Mouse (Mus musculus) forebrain, embryonic 13.5 days (tissue): ENCODE data around the gene Bst2. TPM values are rescaled to one million over a fixed set of nuclear protein-coding genes. Genes with fewer than 3 reads are reported as not detected.

Experiments used
- ATAC-seq: fragments of 200-750 bp; cut with Nextera tagmentation; 2 replicates; pipeline ENCODE4 v1.8.0; 2017
- H3K27ac ChIP-seq: fragments of 300-500 bp; sonication (generic); 2 replicates; pipeline ENCODE4 v1.5.1; 2015; ENCODE audit warnings: inconsistent platforms, mild to moderate bottlenecking, moderate library complexity
- H3K27me3 ChIP-seq: fragments of 300-500 bp; sonication (generic); 2 replicates; pipeline ENCODE4 v1.6.1; 2015; ENCODE audit warnings: mild to moderate bottlenecking, inconsistent platforms
- H3K36me3 ChIP-seq: fragments of 300-500 bp; sonication (generic); 2 replicates; pipeline ENCODE4 v1.6.1; 2015; ENCODE audit warnings: mild to moderate bottlenecking, inconsistent platforms; ENCODE audit not compliant: poor library complexity, severe bottlenecking
- H3K4me1 ChIP-seq: fragments of 300-500 bp; sonication (generic); 2 replicates; pipeline ENCODE4 v1.6.1; 2015; ENCODE audit warnings: inconsistent platforms
- H3K4me2 ChIP-seq: fragments of 300-500 bp; sonication (generic); 2 replicates; pipeline ENCODE4 v1.6.1; 2015; ENCODE audit warnings: inconsistent platforms, mild to moderate bottlenecking, moderate library complexity
- H3K4me3 ChIP-seq: fragments of 300-500 bp; sonication (generic); 2 replicates; pipeline ENCODE4 v1.5.1; 2015; ENCODE audit warnings: mild to moderate bottlenecking, inconsistent platforms
- H3K9ac ChIP-seq: fragments of 300-500 bp; sonication (generic); 2 replicates; pipeline ENCODE4 v1.6.1; 2015; ENCODE audit warnings: mild to moderate bottlenecking, inconsistent platforms
- H3K9me3 ChIP-seq: fragments of 300-500 bp; sonication (generic); replicated peaks from 2 replicates; pipeline ENCODE4 v1.6.1; 2016; ENCODE audit warnings: inconsistent platforms
- WGBS: fragments of 180-500 bp; shearing (Covaris S2); methylation state at CpG from one replicate; pipeline ENCODE4 v1.1.7; 2015; 5-methylcytosine and 5-hydroxymethylcytosine counted together
- polyA plus RNA-seq: library from polyadenylated mRNA; unstranded; fragments of >200 nt; fragmentation: Nextera tagmentation; extraction: Ambion mirVana; gene quantifications from 2 replicates; pipeline ENCODE4 v1.2.1, GENCODE M21; 2015

Bst2 gene
- polyA plus RNA-seq, 1 experiment from 2014 or later = 8.3 TPM

DNA sequence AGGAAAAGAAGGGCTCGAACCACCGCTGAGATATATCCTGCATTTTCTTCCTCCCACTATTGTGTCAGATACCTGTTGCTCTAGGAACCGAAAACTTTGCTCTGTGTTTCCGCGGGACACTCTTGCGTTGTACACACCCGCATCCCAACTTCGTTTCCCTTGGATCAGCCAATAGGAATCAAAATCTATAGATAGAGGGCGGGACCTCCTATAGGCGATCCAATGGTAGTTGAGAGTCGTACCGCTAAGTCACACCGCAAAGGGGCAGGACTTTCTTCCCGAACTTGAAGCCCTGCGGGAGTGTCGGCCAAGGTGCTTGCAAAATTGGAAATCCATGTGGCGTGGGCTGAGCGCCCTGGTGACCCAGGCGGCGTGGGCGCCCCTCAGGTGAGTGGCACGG lies 48.8 kb downstream of the Bst2 start:
- Histone ChIP-seq H3K27ac (peak overlapping the region; percentile 76; the same call in 1 of the 2 replicates), H3K36me3 (peaks cover 41% of the 10 kb centered on the region), H3K9ac (peak overlapping the region; percentile 79), H3K27me3 (no peaks in the 10 kb centered on the region), H3K4me3 (peak overlapping the region; percentile 82), H3K9me3 (no peaks in the 10 kb centered on the region), H3K4me2 (peak overlapping the region; percentile 100), H3K4me1 (peaks cover 50% of the 10 kb centered on the region)
- peak; percentile 91 for ATAC-seq
- WGBS = 1% methylated on average over 22 of the region's 22 CpGs

DNA sequence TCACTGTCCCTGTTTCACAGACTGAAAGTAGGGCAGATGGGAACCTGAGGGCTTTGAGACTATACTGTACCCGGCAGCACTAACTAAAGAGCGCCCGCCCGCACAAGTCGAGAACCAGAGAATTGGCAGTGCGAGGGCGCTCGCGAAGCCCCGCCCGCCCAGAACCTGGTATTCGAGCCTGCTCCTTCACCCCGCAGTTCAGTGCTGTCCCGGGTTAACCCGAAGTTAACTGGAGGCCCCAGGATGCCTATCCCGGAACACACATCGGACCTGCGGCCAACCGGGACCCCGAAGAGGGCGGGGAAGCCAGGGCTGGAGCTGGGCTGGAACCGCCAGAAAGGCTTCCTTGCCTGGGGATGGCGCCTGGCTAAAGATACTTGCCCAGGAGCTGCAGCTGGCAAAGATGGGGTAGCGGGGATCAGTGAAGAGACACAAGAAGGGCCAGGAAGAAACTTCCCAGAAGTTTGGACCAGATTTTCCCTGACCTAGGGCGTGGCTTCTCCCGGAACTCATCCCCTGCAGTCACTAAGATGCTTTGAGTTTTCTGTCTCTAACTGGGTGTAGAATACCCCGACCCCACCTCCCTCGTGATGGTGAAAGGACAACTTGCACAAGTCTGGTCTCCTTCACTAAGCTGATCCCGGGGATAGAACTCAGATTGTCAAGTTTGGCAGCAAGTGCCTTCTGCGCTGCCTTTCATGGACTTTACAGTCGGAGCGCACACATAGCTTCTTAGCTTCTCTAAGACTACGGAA lies 49.4 kb downstream of the Bst2 start, which contains the start of gene Gtpbp3:
Gene Gtpbp3 (plus strand): TSS at position 413 of the 755 bp plus-strand sequence.
- no peaks in the 10 kb centered on the region for H3K27me3 ChIP-seq
- peak within 1 kb of the TSS; percentile 100 for H3K4me2 ChIP-seq
- ATAC-seq = peak; percentile 41
- WGBS = under 1% methylated on average over 33 of the region's 33 CpGs
- H3K9me3 ChIP-seq = no peaks in the 10 kb centered on the region
- peaks cover 42% of the 10 kb centered on the region for H3K36me3 ChIP-seq
- H3K27ac ChIP-seq = peak within 1 kb of the TSS; percentile 76
- peak within 1 kb of the TSS; percentile 79 for H3K9ac ChIP-seq
- H3K4me3 ChIP-seq = peak within 1 kb of the TSS; percentile 82
- peaks cover 54% of the 10 kb centered on the region for H3K4me1 ChIP-seq

DNA sequence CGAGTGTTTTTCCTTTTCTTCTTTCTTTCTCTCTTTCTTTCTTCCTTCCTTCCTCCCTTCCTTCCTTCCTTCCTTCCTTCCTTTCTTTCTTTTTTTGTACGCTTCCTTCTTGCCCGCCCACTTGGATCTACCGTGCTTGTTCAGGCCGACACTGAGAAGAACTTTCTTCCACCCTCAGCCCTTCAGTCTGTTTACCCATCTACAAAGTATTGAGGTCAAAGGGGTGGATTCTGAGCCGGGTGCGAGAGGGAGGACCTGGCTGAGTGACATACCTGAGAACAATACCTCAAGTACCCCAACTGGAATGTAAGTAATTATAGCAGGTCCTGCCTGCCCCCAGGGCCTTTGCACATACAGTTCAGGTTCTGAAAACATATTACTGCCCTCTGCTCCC lies 51.1 kb downstream of the Bst2 start:
- Histone ChIP-seq H3K9me3 (no peaks in the 10 kb centered on the region), H3K9ac (peak overlapping the region; percentile 98), H3K27ac (peak overlapping the region; percentile 57; the same call in 1 of the 2 replicates), H3K36me3 (peaks cover 41% of the 10 kb centered on the region), H3K4me3 (peak overlapping the region; percentile 92), H3K4me2 (peak overlapping the region; percentile 83), H3K4me1 (peaks cover 54% of the 10 kb centered on the region), H3K27me3 (no peaks in the 10 kb centered on the region)
- 14% methylated on average over 7 of the region's 7 CpGs for WGBS
- ATAC-seq = no peak

DNA sequence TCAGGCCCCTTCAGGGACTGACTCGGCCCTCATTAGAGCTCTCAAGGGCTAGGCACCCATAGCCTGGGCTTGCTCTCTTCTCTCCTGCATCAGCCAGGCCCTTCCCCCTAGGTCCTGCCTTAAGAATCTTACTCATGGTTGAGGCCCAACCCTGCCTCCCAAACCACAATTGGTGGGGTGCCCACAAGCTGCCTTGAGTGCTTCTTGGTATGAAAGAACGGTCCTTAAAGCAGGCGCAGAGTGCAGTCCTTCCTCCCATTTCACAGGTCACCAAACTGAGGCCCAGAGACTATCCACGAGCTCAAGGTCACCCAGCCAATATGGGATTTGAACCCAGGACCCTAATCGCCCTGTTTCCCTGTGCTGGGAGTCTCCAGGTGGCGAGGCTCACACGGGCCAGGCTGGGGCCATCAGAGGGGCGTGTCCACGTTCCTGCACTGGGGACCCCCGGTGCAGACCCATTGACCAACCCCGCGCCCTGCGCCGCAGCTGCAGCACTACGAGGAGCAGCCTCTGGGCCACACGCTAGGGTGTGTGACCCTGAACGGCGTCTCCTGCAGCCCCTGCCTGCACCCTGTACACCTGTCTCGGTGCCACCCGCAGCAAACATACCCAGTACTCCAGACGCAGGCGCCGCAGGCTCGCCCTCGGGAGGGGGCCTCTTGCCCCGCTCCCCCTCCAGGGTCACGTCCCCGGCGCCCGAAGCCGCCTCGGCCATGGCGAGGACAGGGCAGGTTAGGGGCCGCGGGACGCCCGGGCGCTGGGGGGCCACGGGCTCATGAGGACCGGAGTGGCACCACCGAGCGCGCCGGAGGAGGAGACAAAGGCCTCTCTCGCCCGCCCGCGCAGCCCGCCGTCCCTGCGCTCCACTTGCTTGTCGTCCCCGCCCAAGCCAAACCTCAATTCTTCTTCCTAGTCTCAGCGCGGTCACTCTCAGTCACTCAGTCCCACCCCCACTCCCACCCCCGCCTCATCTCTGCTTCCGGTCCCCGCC lies 51.8 kb downstream of the Bst2 start, which contains the start of gene Ano8:
Gene Ano8 (minus strand): TSS at position 822 of the 994 bp plus-strand sequence.
- Histone ChIP-seq H3K27ac (peak within 1 kb of the TSS; percentile 91), H3K4me2 (peak within 1 kb of the TSS; percentile 83), H3K4me1 (peaks cover 54% of the 10 kb centered on the region), H3K9me3 (no peaks in the 10 kb centered on the region), H3K27me3 (no peaks in the 10 kb centered on the region), H3K4me3 (peak within 1 kb of the TSS; percentile 92), H3K36me3 (peaks cover 44% of the 10 kb centered on the region), H3K9ac (peak within 1 kb of the TSS; percentile 98)
- 7% methylated on average over 37 of the region's 58 CpGs for WGBS
- ATAC-seq = peak; percentile 77

DNA sequence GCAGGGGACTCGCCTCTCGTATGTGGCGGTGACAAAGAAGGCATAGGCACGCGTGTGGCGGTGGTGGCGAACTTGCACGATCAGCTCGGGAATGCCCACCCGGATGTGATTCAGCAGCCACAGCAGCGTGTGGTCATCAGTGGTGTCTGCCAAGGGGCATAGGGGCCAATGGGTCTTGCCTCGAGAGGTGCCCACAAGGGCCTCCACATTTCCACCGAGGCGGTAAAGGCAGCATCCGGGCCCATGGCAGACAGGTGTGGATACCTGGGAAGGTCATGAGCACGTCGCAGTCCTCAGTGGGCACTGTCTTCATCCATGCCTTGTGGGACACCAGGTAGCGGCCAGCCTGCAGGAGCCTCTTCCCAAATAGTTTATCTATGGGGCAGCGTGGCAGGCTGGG lies 52.5 kb downstream of the Bst2 start:
- Histone ChIP-seq H3K4me2 (peak overlapping the region; percentile 83), H3K27me3 (no peaks in the 10 kb centered on the region), H3K9ac (peak overlapping the region; percentile 98), H3K4me3 (peak overlapping the region; percentile 92), H3K27ac (peak overlapping the region; percentile 91; the same call in 1 of the 2 replicates), H3K4me1 (peaks cover 48% of the 10 kb centered on the region), H3K36me3 (peaks cover 48% of the 10 kb centered on the region), H3K9me3 (no peaks in the 10 kb centered on the region)
- WGBS = 92% methylated on average over 19 of the region's 19 CpGs
- ATAC-seq = no peak

Other genes starting within 250 kb of the Bst2 start
- 95.8 and 99.4 TPM in 2 replicates for gene Use1, start 170.6 kb downstream of the Bst2 start, polyA plus RNA-seq
- gene Ocel1, start 166.2 kb downstream of the Bst2 start, polyA plus RNA-seq = 3.6 and 4.5 TPM in 2 replicates
- gene Nr2f6, start 155.5 kb downstream of the Bst2 start, polyA plus RNA-seq = 11.6 and 12.9 TPM in 2 replicates
- gene Ushbp1, start 141.7 kb downstream of the Bst2 start, polyA plus RNA-seq = 3.7 and 4.2 TPM in 2 replicates
- 99.2 and 101 TPM in 2 replicates for gene Babam1, start 140.6 kb downstream of the Bst2 start, polyA plus RNA-seq
- 30.9 and 32.3 TPM in 2 replicates for gene Ankle1, start 131.4 kb downstream of the Bst2 start, polyA plus RNA-seq
- gene Abhd8, start 73.8 kb downstream of the Bst2 start, polyA plus RNA-seq = 93.9 and 95.7 TPM in 2 replicates
- 212 and 245 TPM in 2 replicates for gene Mrpl34, start 72.5 kb downstream of the Bst2 start, polyA plus RNA-seq
- gene Dda1, start 68.3 kb downstream of the Bst2 start, polyA plus RNA-seq = 185 and 193 TPM in 2 replicates
- gene Ano8, start 51.5 kb downstream of the Bst2 start, polyA plus RNA-seq = 4.0 and 4.5 TPM in 2 replicates
- 13.4 TPM in 2 replicates for gene Gtpbp3, start 49.4 kb downstream of the Bst2 start, polyA plus RNA-seq
- gene Plvap, start 25.7 kb downstream of the Bst2 start, polyA plus RNA-seq = 13.6 and 14.0 TPM in 2 replicates
- gene Ccdc194, start 11.7 kb downstream of the Bst2 start, polyA plus RNA-seq = 0.09 and 0.13 TPM in 2 replicates
- 52.9 and 55.3 TPM in 2 replicates for gene Mvb12a, start 5.5 kb upstream of the Bst2 start, polyA plus RNA-seq
- not detected in 2 replicates for gene Tmem221, start 21.4 kb upstream of the Bst2 start, polyA plus RNA-seq
- gene Nxnl1, start 29.1 kb upstream of the Bst2 start, polyA plus RNA-seq = 0.06 TPM in 1 of 2 replicates, not detected in the other
- 59.9 and 61.0 TPM in 2 replicates for gene Slc27a1, start 31.4 kb upstream of the Bst2 start, polyA plus RNA-seq
- gene Pgls, start 54.7 kb upstream of the Bst2 start, polyA plus RNA-seq = 201 and 206 TPM in 2 replicates
- 5.1 and 6.2 TPM in 2 replicates for gene Fam129c, start 60.2 kb upstream of the Bst2 start, polyA plus RNA-seq
- gene Colgalt1, start 73.5 kb upstream of the Bst2 start, polyA plus RNA-seq = 37.5 and 39.9 TPM in 2 replicates
- 13.0 and 15.8 TPM in 2 replicates for gene Unc13a, start 134.3 kb upstream of the Bst2 start, polyA plus RNA-seq
- 1.6 and 1.7 TPM in 2 replicates for gene Jak3, start 138.8 kb upstream of the Bst2 start, polyA plus RNA-seq
- gene Insl3, start 151.8 kb upstream of the Bst2 start, polyA plus RNA-seq = 0.47 TPM in 1 of 2 replicates, not detected in the other
- 0.33 and 0.44 TPM in 2 replicates for gene B3gnt3, start 164.3 kb upstream of the Bst2 start, polyA plus RNA-seq
- gene Fcho1, start 188.3 kb upstream of the Bst2 start, polyA plus RNA-seq = 39.6 and 47.2 TPM in 2 replicates